In genomic region chr2:168643524-168644177, GRCm38 (mm10) we compare ENCODE assay signal across 25 mouse cellular contexts. TPM values are rescaled to one million over a fixed set of nuclear protein-coding genes. Genes with fewer than 3 reads are reported as not detected.
A peak's percentile ranks its signal among the peaks of the same experiment; 100 is the strongest.
DNase-seq lines count a peak whose midpoint lies in the region; ATAC-seq and TF ChIP-seq lines count a peak whose summit lies in the region.
"Had no signal": no experiment of that assay in that cellular context is flagged by ENCODE, and none has a peak within 500 bp of the region (broad histone marks: within the 10 kb centered on the region; RNA-seq: fewer than 3 reads in every experiment).

No protein-coding gene starts in this region.

- DNase-seq in forebrain, embryonic 11.5 days (ENCODE audit: low spot score), result no peak
- DNase-seq in forebrain, postnatal 0 days, result no peak
- DNase-seq in midbrain, embryonic 14.5 days, result peak; percentile 13
- no peak for DNase-seq in midbrain, embryonic 10.5 days (ENCODE audit: low spot score)
- DNase-seq in embryonic facial prominence, embryonic 10.5 days (ENCODE audit: low spot score), result peak; percentile 56
- DNase-seq in limb, embryonic 10.5 days (ENCODE audit: low spot score), result peak; percentile 50
- no peak for DNase-seq in ovary, postnatal 10 days (ENCODE audit: low spot score)
- no peak for DNase-seq in urinary bladder, postnatal 25 days (ENCODE audit: low spot score)
- DNase-seq: adrenal gland, postnatal 25 days; cerebellum, adult 18-20 months; gastrocnemius, postnatal 25 days; heart, adult 2 months; heart, postnatal 10 days; kidney, adult 18-20 months; kidney, postnatal 4 days; liver, postnatal 0 days; lung, postnatal 36 days had no signal

- no peak overlapping the region for H3K4me2 ChIP-seq in forebrain, embryonic 11.5 days (ENCODE audit: low read depth, low read length, severe bottlenecking)
- no peak overlapping the region for H3K4me2 ChIP-seq in forebrain, postnatal 0 days (ENCODE audit: low read depth)
- no peak overlapping the region for H3K4me2 ChIP-seq in midbrain, embryonic 14.5 days (ENCODE audit: low read length)
- H3K4me2 ChIP-seq: embryonic facial prominence, embryonic 12.5 days; forebrain, embryonic 13.5 days; heart, embryonic 13.5 days; hindbrain, embryonic 15.5 days; limb, embryonic 13.5 days; liver, embryonic 11.5 days; midbrain, embryonic 12.5 days; neural tube, embryonic 13.5 days had no signal

- H3K9ac ChIP-seq in forebrain, embryonic 11.5 days (ENCODE audit: low read length), result no peak overlapping the region
- no peak overlapping the region for H3K9ac ChIP-seq in forebrain, postnatal 0 days
- no peak overlapping the region for H3K9ac ChIP-seq in midbrain, embryonic 14.5 days (replicated peaks; ENCODE audit: low read length)
- H3K9ac ChIP-seq: embryonic facial prominence, embryonic 12.5 days; forebrain, embryonic 13.5 days; heart, embryonic 13.5 days; hindbrain, embryonic 15.5 days; limb, embryonic 13.5 days; liver, postnatal 0 days; midbrain, embryonic 12.5 days; neural tube, embryonic 13.5 days had no signal

- ATAC-seq in forebrain, embryonic 11.5 days (replicated peaks; ENCODE audit: low FRiP score), result 0 out of 2 replicates have a peak, but pooled peaks have one; percentile 22
- no peak for ATAC-seq in forebrain, postnatal 0 days
- no peak for ATAC-seq in midbrain, embryonic 14.5 days (ENCODE audit: low FRiP score, low TSS enrichment)
- ATAC-seq: liver, postnatal 0 days had no signal

- H3K4me3 ChIP-seq in forebrain, embryonic 11.5 days (ENCODE audit: low read depth, low read length), result no peak overlapping the region
- H3K4me3 ChIP-seq in forebrain, postnatal 0 days (ENCODE audit: low read depth, low read length), result no peak overlapping the region
- H3K4me3 ChIP-seq in midbrain, embryonic 14.5 days (replicated peaks; ENCODE audit: low read depth, low read length), result no peak overlapping the region
- H3K4me3 ChIP-seq in midbrain, embryonic 10.5 days, result no peak overlapping the region
- no peak overlapping the region for H3K4me3 ChIP-seq in embryonic facial prominence, embryonic 10.5 days
- no peak overlapping the region for H3K4me3 ChIP-seq in limb, embryonic 10.5 days
- H3K4me3 ChIP-seq: embryonic facial prominence, embryonic 12.5 days; forebrain, embryonic 13.5 days; heart, adult 2 months; heart, embryonic 13.5 days; hindbrain, embryonic 15.5 days; limb, embryonic 13.5 days; midbrain, embryonic 12.5 days; neural tube, embryonic 13.5 days had no signal

- peaks cover 2% of the 10 kb centered on the region; the same call in 1 of the 2 replicates for H3K4me1 ChIP-seq in forebrain, embryonic 11.5 days (replicated peaks; ENCODE audit: control insufficient read depth, insufficient read depth, low read length)
- no peaks in the 10 kb centered on the region for H3K4me1 ChIP-seq in forebrain, postnatal 0 days (ENCODE audit: insufficient read depth)
- 0 out of 2 replicates have a peak, but pooled peaks cover 5% of the 10 kb centered on the region for H3K4me1 ChIP-seq in midbrain, embryonic 14.5 days (ENCODE audit: control insufficient read depth, insufficient read depth, low read length)
- peaks cover 21% of the 10 kb centered on the region for H3K4me1 ChIP-seq in midbrain, embryonic 10.5 days
- peaks cover 40% of the 10 kb centered on the region for H3K4me1 ChIP-seq in embryonic facial prominence, embryonic 10.5 days
- peaks cover 52% of the 10 kb centered on the region for H3K4me1 ChIP-seq in limb, embryonic 10.5 days
- H3K4me1 ChIP-seq: heart, embryonic 13.5 days; hindbrain, embryonic 15.5 days; limb, embryonic 13.5 days had no signal

- H3K9me3 ChIP-seq in forebrain, embryonic 11.5 days (ENCODE audit: control insufficient read depth, low read length), result no peaks in the 10 kb centered on the region
- H3K9me3 ChIP-seq in forebrain, postnatal 0 days (ENCODE audit: low read length), result no peaks in the 10 kb centered on the region
- H3K9me3 ChIP-seq in midbrain, embryonic 14.5 days (ENCODE audit: control insufficient read depth, low read length), result no peaks in the 10 kb centered on the region
- no peaks in the 10 kb centered on the region for H3K9me3 ChIP-seq in midbrain, embryonic 10.5 days (replicated peaks)
- H3K9me3 ChIP-seq in embryonic facial prominence, embryonic 10.5 days, result no peaks in the 10 kb centered on the region
- H3K9me3 ChIP-seq in limb, embryonic 10.5 days (replicated peaks), result no peaks in the 10 kb centered on the region
- H3K9me3 ChIP-seq: embryonic facial prominence, embryonic 12.5 days; forebrain, embryonic 13.5 days; heart, embryonic 13.5 days; hindbrain, embryonic 15.5 days; limb, embryonic 13.5 days; midbrain, embryonic 12.5 days; neural tube, embryonic 13.5 days had no signal

- H3K27me3 ChIP-seq in forebrain, embryonic 11.5 days (ENCODE audit: control insufficient read depth, insufficient read depth, low read length), result no peaks in the 10 kb centered on the region
- no peaks in the 10 kb centered on the region for H3K27me3 ChIP-seq in forebrain, postnatal 0 days (ENCODE audit: insufficient read depth, low read length)
- H3K27me3 ChIP-seq in midbrain, embryonic 14.5 days (ENCODE audit: control insufficient read depth, insufficient read depth, low read length), result no peaks in the 10 kb centered on the region
- no peaks in the 10 kb centered on the region for H3K27me3 ChIP-seq in midbrain, embryonic 10.5 days (ENCODE audit: low read depth, poor library complexity, severe bottlenecking)
- no peaks in the 10 kb centered on the region; the same call in 1 of the 2 replicates for H3K27me3 ChIP-seq in embryonic facial prominence, embryonic 10.5 days (replicated peaks; ENCODE audit: low read depth, poor library complexity, severe bottlenecking)
- peaks cover 11% of the 10 kb centered on the region; the same call in 1 of the 2 replicates for H3K27me3 ChIP-seq in limb, embryonic 10.5 days (ENCODE audit: low read depth, poor library complexity, severe bottlenecking)
- H3K27me3 ChIP-seq: embryonic facial prominence, embryonic 12.5 days; forebrain, embryonic 13.5 days; hindbrain, embryonic 15.5 days; limb, embryonic 13.5 days; midbrain, embryonic 12.5 days; neural tube, embryonic 13.5 days had no signal

- TF ChIP-seq CTCF in forebrain, postnatal 0 days (IDR thresholded peaks at IDR 0.05; ENCODE audit: low read depth), result no peak

- 72% methylated on average over 20 of the region's 20 CpGs for WGBS in forebrain, embryonic 11.5 days
- WGBS in forebrain, postnatal 0 days, result 77% methylated on average over 20 of the region's 20 CpGs
- WGBS in midbrain, embryonic 14.5 days, result 84% methylated on average over 20 of the region's 20 CpGs
- 87% methylated on average over 20 of the region's 20 CpGs for WGBS in midbrain, embryonic 10.5 days
- 67% methylated on average over 20 of the region's 20 CpGs for WGBS in embryonic facial prominence, embryonic 10.5 days
- 65% methylated on average over 20 of the region's 20 CpGs for WGBS in limb, embryonic 10.5 days

- no peak overlapping the region for H3K27ac ChIP-seq in forebrain, embryonic 11.5 days (ENCODE audit: low read depth, low read length)
- no peak overlapping the region for H3K27ac ChIP-seq in forebrain, postnatal 0 days (ENCODE audit: low read depth, low read length)
- no peak overlapping the region for H3K27ac ChIP-seq in midbrain, embryonic 14.5 days (replicated peaks; ENCODE audit: low read depth, low read length)
- no peak overlapping the region for H3K27ac ChIP-seq in midbrain, embryonic 10.5 days (replicated peaks)
- no peak overlapping the region for H3K27ac ChIP-seq in embryonic facial prominence, embryonic 10.5 days (replicated peaks)
- H3K27ac ChIP-seq in limb, embryonic 10.5 days, result 0 out of 2 replicates have a peak overlapping the region, but pooled peaks have one; percentile 21
- H3K27ac ChIP-seq: embryonic facial prominence, embryonic 12.5 days; forebrain, embryonic 13.5 days; heart, adult 2 months; heart, embryonic 13.5 days; hindbrain, embryonic 15.5 days; limb, embryonic 13.5 days; neural tube, embryonic 13.5 days had no signal

- H3K36me3 ChIP-seq in forebrain, embryonic 11.5 days (ENCODE audit: control insufficient read depth, insufficient read depth, low read length), result no peaks in the 10 kb centered on the region; the same call in 1 of the 2 replicates
- H3K36me3 ChIP-seq in forebrain, postnatal 0 days (ENCODE audit: insufficient read depth), result peaks cover 75% of the 10 kb centered on the region
- peaks cover 80% of the 10 kb centered on the region for H3K36me3 ChIP-seq in midbrain, embryonic 14.5 days (ENCODE audit: control insufficient read depth, insufficient read depth, low read length)
- peaks cover 36% of the 10 kb centered on the region for H3K36me3 ChIP-seq in midbrain, embryonic 10.5 days
- peaks cover 2% of the 10 kb centered on the region; the same call in 1 of the 2 replicates for H3K36me3 ChIP-seq in embryonic facial prominence, embryonic 10.5 days (replicated peaks)
- H3K36me3 ChIP-seq in limb, embryonic 10.5 days, result peaks cover 11% of the 10 kb centered on the region; the same call in 1 of the 2 replicates

RNA-seq across cellular contexts. Expression of gene Nfatc2, which starts 42.2 kb away (rescaled TPM):
- polyA plus RNA-seq in forebrain, embryonic 11.5 days (2014; fragmentation: Nextera tagmentation; extraction: Ambion mirVana), result 0.55 and 0.89 TPM in 2 replicates
- 2.1 and 3.1 TPM in 2 replicates for total RNA-seq in forebrain, postnatal 0 days (2014; rRNA removed)
- 2.0 and 3.2 TPM in 2 replicates for polyA plus RNA-seq in forebrain, postnatal 0 days (2015; fragmentation: Nextera tagmentation; extraction: Ambion mirVana)
- 2.5 and 2.6 TPM in 2 replicates for polyA plus RNA-seq in midbrain, embryonic 14.5 days (2014; fragmentation: Nextera tagmentation; extraction: Ambion mirVana)
- polyA plus RNA-seq in midbrain, embryonic 10.5 days (2016; fragmentation: Nextera tagmentation; extraction: Ambion mirVana), result 0.54 and 0.61 TPM in 2 replicates
- 0.45 and 0.66 TPM in 2 replicates for polyA plus RNA-seq in embryonic facial prominence, embryonic 10.5 days (2016; fragmentation: Nextera tagmentation; extraction: Ambion mirVana)
- 1.0 and 3.2 TPM in 2 replicates for polyA plus RNA-seq in limb, embryonic 10.5 days (2016; fragmentation: Nextera tagmentation; extraction: Ambion mirVana)

Comparison
In these comparisons a context has a peak if more than half of its experiments do, and no peak if none do; other contexts are left out.
1. DNase-seq: peak in midbrain, embryonic 14.5 days (single experiment), embryonic facial prominence, embryonic 10.5 days (single experiment) and limb, embryonic 10.5 days (single experiment); none in forebrain, embryonic 11.5 days (single experiment), forebrain, postnatal 0 days (single experiment), midbrain, embryonic 10.5 days (single experiment), ovary, postnatal 10 days (single experiment) and urinary bladder, postnatal 25 days (single experiment).